Mouse (Mus musculus) kidney, embryonic 16.5 days (tissue): ENCODE data around the gene Gper1. TPM values are rescaled to one million over a fixed set of nuclear protein-coding genes. Genes with fewer than 3 reads are reported as not detected.

Experiments
- ATAC-seq: fragments of 200-750 bp; cut with Nextera tagmentation; 2 replicates; pipeline ENCODE4 v1.8.0; 2017; ENCODE audit warnings: moderate TSS enrichment; ENCODE audit not compliant: low FRiP score, low TSS enrichment
- H3K27ac ChIP-seq: fragments of 300-500 bp; sonication (generic); 2 replicates; pipeline ENCODE4 v1.5.1; 2014; ENCODE audit warnings: low read length
- H3K27me3 ChIP-seq: fragments of 300-500 bp; sonication (generic); 2 replicates; pipeline ENCODE4 v1.6.1; 2014; ENCODE audit warnings: low read length, control low read depth, mixed read lengths; ENCODE audit not compliant: insufficient read depth
- H3K36me3 ChIP-seq: fragments of 300-500 bp; sonication (generic); 2 replicates; pipeline ENCODE4 v1.6.1; 2014; ENCODE audit warnings: low read length, control low read depth, mixed read lengths; ENCODE audit not compliant: insufficient read depth
- H3K4me1 ChIP-seq: fragments of 300-500 bp; sonication (generic); 2 replicates; pipeline ENCODE4 v1.6.1; 2014; ENCODE audit warnings: low read length, control low read depth, mixed read lengths; ENCODE audit not compliant: insufficient read depth
- H3K4me2 ChIP-seq: fragments of 300-500 bp; sonication (generic); replicated peaks from 2 replicates; pipeline ENCODE4 v1.6.1; 2014; ENCODE audit warnings: low read depth, low read length
- H3K4me3 ChIP-seq: fragments of 300-500 bp; sonication (generic); 2 replicates; pipeline ENCODE4 v1.5.1; 2014; ENCODE audit warnings: mild to moderate bottlenecking, low read length
- H3K9ac ChIP-seq: fragments of 300-500 bp; sonication (generic); replicated peaks from 2 replicates; pipeline ENCODE4 v1.6.1; 2014; ENCODE audit warnings: low read length
- H3K9me3 ChIP-seq: fragments of 300-500 bp; sonication (generic); 2 replicates; pipeline ENCODE4 v1.6.1; 2016; ENCODE audit warnings: low read length, control low read depth
- WGBS: fragments of 180-500 bp; shearing (Covaris S2); extraction: QIAGEN DNeasy Blood & Tissue Kit; methylation state at CpG from one replicate; pipeline ENCODE4 v1.1.7; 2014; 5-methylcytosine and 5-hydroxymethylcytosine counted together
- polyA plus RNA-seq: library from polyadenylated mRNA; unstranded; fragments of >200 nt; fragmentation: Nextera tagmentation; extraction: Ambion mirVana; gene quantifications from 2 replicates; pipeline ENCODE4 v1.2.1, GENCODE M21; 2015

Gper1 gene
- polyA plus RNA-seq, 1 experiment from 2014 or later: 8.0 TPM

DNA sequence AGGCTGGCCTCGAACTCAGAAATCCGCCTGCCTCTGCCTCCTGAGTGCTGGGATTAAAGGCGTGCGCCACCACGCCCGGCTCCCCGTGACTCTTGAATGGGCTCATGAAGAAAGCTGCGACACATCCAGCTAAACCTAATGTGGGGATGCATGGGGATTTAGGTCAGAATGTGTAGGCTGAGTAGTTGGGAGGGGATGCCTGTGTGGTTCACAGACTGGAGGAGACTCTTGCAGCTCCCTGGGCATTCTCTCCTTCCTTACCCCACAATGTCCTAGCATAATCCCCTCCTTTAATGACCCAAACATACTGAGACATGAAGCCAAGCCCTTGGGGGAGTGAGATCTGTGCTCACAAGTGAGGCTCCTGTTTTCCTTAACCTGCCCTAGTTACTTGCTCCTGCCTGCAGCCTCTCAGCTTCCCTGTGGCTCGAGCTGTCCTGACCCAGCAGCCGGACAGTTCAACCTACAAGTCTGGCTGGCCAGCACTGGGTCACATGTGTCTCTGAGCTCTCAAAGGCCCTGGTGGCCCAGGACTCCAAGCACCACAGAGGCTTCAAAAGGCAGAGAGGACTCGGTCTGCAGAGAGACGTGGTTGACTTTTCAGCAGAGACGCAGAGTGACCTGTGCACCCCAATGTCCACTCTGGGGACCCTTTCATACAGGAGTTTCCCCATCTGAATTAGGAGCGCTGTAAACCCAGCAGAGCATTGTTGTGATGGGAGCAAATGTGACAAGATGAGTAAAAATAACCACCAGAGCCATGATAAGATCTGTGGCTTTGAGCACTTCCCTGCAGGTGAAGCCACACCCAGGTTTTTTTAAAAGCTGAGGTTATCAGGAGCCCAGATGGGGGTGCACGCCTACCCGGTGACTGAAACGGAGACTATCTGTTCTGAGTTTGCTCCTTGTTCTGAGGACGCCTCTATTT lies 41.1 kb upstream of the Gper1 start:
- Histone ChIP-seq H3K27me3 (no peaks in the 10 kb centered on the region), H3K4me2 (peak overlapping the region; percentile 84), H3K9ac (peak overlapping the region; percentile 29), H3K4me1 (peaks cover 76% of the 10 kb centered on the region), H3K27ac (peak overlapping the region; percentile 66), H3K9me3 (no peaks in the 10 kb centered on the region), H3K4me3 (peak overlapping the region; percentile 76; the same call in 1 of the 2 replicates), H3K36me3 (no peaks in the 10 kb centered on the region)
- no peak for ATAC-seq
- WGBS: 75% methylated on average over 17 of the region's 18 CpGs

GRCm38 (mm10) chr5:139382760-139383159 lies 40.2 kb upstream of the Gper1 start:
- ATAC-seq: no peak
- peaks cover 77% of the 10 kb centered on the region for H3K4me1 ChIP-seq
- peak overlapping the region; percentile 29 for H3K9ac ChIP-seq

GRCm38 (mm10) chr5:139383234-139383633 lies 39.7 kb upstream of the Gper1 start:
- Histone ChIP-seq H3K9me3 (no peaks in the 10 kb centered on the region), H3K9ac (peak overlapping the region; percentile 29), H3K36me3 (no peaks in the 10 kb centered on the region), H3K4me3 (no peak overlapping the region), H3K27me3 (no peaks in the 10 kb centered on the region), H3K4me1 (peaks cover 77% of the 10 kb centered on the region), H3K27ac (peak overlapping the region; percentile 66), H3K4me2 (no peak overlapping the region)
- 78% methylated on average over 9 of the region's 9 CpGs for WGBS
- ATAC-seq: no peak

More at GRCm38 (mm10) chr5:139382760-139383159, 40.2 kb upstream of the Gper1 start:
- no peaks in the 10 kb centered on the region for H3K9me3 ChIP-seq
- 57% methylated on average over 8 of the region's 8 CpGs for WGBS
- peak overlapping the region; percentile 66 for H3K27ac ChIP-seq
- H3K27me3 ChIP-seq: no peaks in the 10 kb centered on the region
- H3K4me3 ChIP-seq: no peak overlapping the region
- peak overlapping the region; percentile 84 for H3K4me2 ChIP-seq
- no peaks in the 10 kb centered on the region for H3K36me3 ChIP-seq

- no peaks in the 10 kb centered on the region for H3K36me3 ChIP-seq
- H3K4me3 ChIP-seq: no peak overlapping the region
- peak; percentile 16 for ATAC-seq
- 18% methylated on average over 10 of the region's 10 CpGs for WGBS
- H3K9ac ChIP-seq: peak overlapping the region; percentile 17; the same call in 1 of the 2 replicates
- H3K4me1 ChIP-seq: peaks cover 77% of the 10 kb centered on the region
- no peaks in the 10 kb centered on the region for H3K9me3 ChIP-seq
- no peaks in the 10 kb centered on the region for H3K27me3 ChIP-seq
- 0 out of 2 replicates have a peak overlapping the region, but pooled peaks have one; percentile 3 for H3K4me2 ChIP-seq
- peak overlapping the region; percentile 71 for H3K27ac ChIP-seq
These were observed 38.4 kb upstream of the Gper1 start for GRCm38 (mm10) chr5:139384531-139384930.

- H3K27ac ChIP-seq: no peak overlapping the region
- ATAC-seq: no peak
- H3K4me3 ChIP-seq: no peak overlapping the region
- no peak overlapping the region for H3K9ac ChIP-seq
- H3K4me1 ChIP-seq: peaks cover 75% of the 10 kb centered on the region
- H3K9me3 ChIP-seq: no peaks in the 10 kb centered on the region
- no peaks in the 10 kb centered on the region for H3K36me3 ChIP-seq
- H3K4me2 ChIP-seq: no peak overlapping the region
- H3K27me3 ChIP-seq: no peaks in the 10 kb centered on the region
- 89% methylated on average over 5 of the region's 5 CpGs for WGBS
These were observed 36.9 kb upstream of the Gper1 start for GRCm38 (mm10) chr5:139386047-139386446.

DNA sequence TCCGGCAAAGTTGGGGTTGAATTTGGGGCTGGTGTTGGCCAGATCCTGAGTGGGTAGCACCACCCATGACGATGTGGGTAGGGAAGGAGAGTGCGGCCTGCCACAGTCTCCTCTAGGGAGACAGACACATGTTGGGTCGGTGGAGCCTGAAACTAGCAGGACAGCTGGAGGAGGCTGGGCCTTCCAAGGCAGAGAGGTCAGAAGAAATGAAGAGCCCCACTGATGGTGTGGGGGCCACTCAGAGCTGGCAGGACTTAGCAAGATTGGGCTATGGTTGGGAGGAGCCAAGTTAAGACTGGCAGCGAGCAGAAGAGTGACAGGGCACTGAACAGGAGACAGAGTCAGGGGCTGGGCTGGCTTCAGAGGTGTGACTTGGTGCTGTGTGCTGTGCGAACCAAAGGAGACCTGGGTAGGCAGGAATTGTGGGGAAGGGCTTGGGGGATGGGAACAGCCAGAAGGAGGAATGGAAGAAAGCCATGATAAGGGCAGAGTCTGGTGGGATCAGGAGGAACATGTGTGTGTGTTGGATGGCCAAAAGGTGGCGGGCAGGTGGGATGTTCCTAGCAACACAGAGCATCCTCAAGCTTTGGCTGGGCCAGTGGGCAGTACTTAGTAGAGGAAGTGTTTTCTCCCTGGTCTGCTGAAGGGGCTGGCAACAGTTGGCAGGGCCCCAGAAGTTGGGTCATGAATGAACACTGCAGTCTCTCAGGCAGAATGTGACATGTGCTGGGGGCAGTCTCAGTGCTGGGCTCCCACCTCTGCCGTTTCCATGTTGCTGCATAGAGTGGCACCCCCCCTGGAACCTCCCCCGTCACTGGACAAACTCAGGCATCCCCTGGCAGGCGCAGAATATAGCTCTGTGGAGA lies 35.4 kb upstream of the Gper1 start:
- ATAC-seq: no peak
- no peaks in the 10 kb centered on the region for H3K9me3 ChIP-seq
- peaks cover 73% of the 10 kb centered on the region for H3K4me1 ChIP-seq
- H3K9ac ChIP-seq: no peak overlapping the region
- WGBS: 63% methylated on average over 10 of the region's 10 CpGs
- no peak overlapping the region for H3K4me3 ChIP-seq
- H3K4me2 ChIP-seq: no peak overlapping the region
- H3K27me3 ChIP-seq: no peaks in the 10 kb centered on the region
- H3K36me3 ChIP-seq: peaks cover 3% of the 10 kb centered on the region; the same call in 1 of the 2 replicates
- H3K27ac ChIP-seq: peak overlapping the region; percentile 87

DNA sequence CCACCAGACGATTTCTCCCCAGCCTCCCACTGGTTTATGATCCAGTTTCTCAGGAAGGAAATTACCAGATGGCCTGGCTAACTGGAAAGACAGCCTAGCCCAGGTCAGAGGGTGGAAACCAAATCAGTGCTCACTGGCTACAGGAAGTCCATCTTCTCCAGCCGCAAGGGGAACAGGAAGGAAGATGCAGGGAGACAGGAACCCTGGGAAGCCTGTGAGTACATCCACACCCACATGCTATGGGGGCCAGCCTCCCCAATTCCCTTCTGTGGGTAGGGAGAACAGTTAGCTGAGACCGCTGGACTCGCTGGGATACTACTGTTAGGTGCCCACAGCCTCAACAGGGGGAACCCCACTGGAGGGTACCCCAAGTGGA lies 34.8 kb upstream of the Gper1 start:
- Histone ChIP-seq H3K36me3 (peaks cover 9% of the 10 kb centered on the region), H3K9ac (0 out of 2 replicates have a peak overlapping the region, but pooled peaks have one; percentile 1), H3K9me3 (no peaks in the 10 kb centered on the region), H3K4me2 (no peak overlapping the region), H3K27ac (peak overlapping the region; percentile 87), H3K27me3 (no peaks in the 10 kb centered on the region), H3K4me1 (peaks cover 67% of the 10 kb centered on the region), H3K4me3 (no peak overlapping the region)
- 36% methylated on average over 4 of the region's 4 CpGs for WGBS
- no peak for ATAC-seq

DNA sequence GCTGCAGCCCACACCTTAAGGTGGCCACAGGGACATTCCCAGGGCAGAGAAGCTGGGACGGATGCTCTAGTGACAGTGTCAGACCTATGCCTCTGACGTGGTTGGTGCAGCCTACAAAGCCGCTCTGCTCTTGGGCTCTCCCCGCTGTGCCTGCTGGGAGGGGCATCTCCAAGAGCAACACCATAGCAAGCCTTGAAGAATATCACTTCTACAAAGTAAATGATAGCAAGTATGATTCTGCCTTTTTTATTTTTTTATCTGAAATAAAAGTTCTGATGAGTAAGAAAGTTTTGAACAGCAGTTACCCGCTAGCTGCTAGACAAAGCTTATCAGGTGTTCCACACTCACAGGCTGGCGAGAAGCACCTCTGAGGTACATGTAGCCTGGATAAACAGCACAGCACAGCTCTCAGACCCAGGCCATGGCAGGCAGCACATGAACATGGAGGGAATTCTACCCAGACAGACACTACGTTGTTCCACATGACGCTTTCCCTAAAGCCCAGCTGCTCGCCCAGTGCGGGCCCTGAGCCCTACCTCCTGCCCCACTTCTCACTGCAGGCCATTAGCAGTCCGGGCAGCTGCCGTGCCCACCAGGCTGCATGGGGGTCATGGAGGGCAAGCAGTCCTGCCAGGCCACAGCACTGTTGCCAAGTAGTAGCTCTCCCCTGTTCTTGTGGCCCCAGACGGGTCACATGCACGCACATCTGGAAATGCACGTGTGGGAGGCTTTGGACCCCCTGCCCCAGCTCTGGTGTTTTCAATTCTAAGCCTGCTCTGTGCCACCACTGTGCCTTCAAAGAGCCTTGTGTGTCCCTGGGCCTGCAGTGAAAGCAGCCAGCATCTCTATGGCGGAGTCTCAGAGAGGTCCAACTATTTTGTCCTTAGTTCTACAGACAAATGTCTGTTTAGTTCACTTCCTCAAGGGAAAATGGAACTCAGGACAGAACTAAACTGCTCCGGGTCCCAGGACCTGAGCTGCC lies 34.0 kb upstream of the Gper1 start:
- no peak for ATAC-seq

DNA sequence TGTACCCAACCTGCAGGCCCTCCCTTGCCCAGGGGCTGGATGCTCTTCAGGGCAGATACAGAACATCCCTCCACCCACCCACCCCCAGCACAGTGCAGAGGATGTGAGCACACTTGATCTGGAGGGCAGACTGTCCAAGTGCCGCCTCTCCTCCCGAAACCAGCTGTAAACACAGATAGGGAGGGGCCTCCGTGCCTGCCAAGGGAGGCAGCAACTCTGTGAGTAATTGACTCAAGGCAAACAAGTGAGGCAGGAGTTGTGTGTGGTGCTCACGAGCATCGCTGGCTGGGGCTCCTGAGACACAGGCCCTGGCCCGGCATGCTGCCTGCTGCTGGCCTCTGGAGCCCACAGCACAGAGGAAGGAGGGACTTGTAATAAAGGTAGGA lies 33.3 kb upstream of the Gper1 start:
- H3K36me3 ChIP-seq: peaks cover 9% of the 10 kb centered on the region
- H3K9me3 ChIP-seq: no peaks in the 10 kb centered on the region
- H3K9ac ChIP-seq: peak overlapping the region; percentile 39; the same call in 1 of the 2 replicates
- H3K4me1 ChIP-seq: peaks cover 52% of the 10 kb centered on the region
- H3K27me3 ChIP-seq: no peaks in the 10 kb centered on the region
- no peak overlapping the region; the same call in 1 of the 2 replicates for H3K4me2 ChIP-seq
- WGBS: 6% methylated on average over 6 of the region's 6 CpGs
- peak overlapping the region; percentile 87 for H3K27ac ChIP-seq
- ATAC-seq: peak; percentile 60
- H3K4me3 ChIP-seq: no peak overlapping the region

More for the DNA sequence above, 34.0 kb upstream of the Gper1 start:
- Histone ChIP-seq H3K4me1 (peaks cover 59% of the 10 kb centered on the region), H3K27me3 (no peaks in the 10 kb centered on the region), H3K27ac (peak overlapping the region; percentile 87), H3K4me3 (no peak overlapping the region), H3K9ac (peak overlapping the region; percentile 39; the same call in 1 of the 2 replicates), H3K9me3 (no peaks in the 10 kb centered on the region), H3K36me3 (peaks cover 9% of the 10 kb centered on the region), H3K4me2 (no peak overlapping the region)
- 51% methylated on average over 17 of the region's 17 CpGs for WGBS
